Mouse (Mus musculus): Measurements from ENCODE around the gene Ankrd33b.

GRCm38 (mm10) chr15:31415181-31415580, 47.7 kb upstream of the Ankrd33b start:
- TF ChIP-seq CTCF (IDR thresholded peaks at IDR 0.05; ENCODE audit: extremely low read depth, insufficient read length, insufficient replicate concordance, low read depth, low read length): no peak
- no peak for TF ChIP-seq POLR2A (IDR thresholded peaks at IDR 0.05; ENCODE audit: low read depth, low read length)

All from small intestine, adult 2 months (tissue).